Mouse (Mus musculus): ENCODE measurements around the gene Tekt2.

Gene Tekt2

DNA sequence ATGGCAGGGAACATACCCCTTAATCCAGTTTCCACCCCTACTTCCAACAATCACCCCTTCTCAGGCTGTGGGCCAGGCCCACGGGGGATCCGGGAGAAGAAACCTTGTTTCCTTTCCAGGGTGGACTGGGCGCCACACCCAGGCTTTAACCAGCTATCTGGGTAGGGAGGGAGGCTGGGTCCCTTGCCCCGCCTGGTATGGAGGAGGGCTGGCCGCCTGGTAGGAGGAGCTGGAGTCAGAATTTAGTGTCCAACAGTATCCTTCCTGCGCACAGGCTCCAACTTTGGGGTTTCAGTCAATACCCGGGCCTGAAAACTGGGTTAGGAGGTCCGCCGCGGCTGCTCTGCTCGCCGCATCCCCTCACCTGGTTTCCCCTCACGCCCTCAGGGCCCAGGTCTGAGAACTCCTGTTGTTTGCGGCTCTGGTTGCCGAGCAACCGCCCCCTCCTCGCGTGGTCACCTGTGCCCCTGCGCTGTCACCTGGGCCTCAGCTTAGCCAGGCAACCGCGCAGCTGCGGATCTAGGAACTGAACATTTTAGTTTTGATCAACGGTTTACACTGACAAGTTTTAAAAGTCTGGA is at the start of gene Tekt2:
TSS of gene Tekt2 (minus strand) at position 408 of the 581 bp plus-strand sequence.
- no peak for DNase-seq (ENCODE audit: low read depth in 2 of 2, low spot score in 2 of 2)

GRCm38 (mm10) chr4:126371497-126371896 is 46.0 kb upstream of the Tekt2 start:
- no peak for DNase-seq (ENCODE audit: low read depth in 2 of 2, low spot score in 2 of 2)

DNA sequence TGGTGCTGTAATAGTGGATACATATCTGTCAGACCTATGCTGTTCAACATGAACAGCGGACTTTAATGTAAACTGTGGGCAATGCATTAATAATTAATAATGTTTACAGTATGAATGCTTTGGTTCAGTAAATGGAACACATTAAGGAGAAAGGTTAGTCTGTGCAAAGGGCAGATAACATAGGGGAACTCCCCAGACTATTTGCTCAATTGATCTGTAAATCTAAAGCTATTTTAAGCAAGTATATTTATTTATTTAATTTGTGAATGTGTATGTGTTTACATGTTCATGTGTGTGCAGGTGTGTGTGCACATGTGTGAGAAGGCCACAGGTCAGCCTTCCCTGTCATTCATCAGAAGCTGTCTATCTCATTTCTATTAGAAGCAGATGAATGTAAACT is 34.6 kb upstream of the Tekt2 start:
- no peak for DNase-seq (ENCODE audit: low read depth in 2 of 2, low spot score in 2 of 2)

DNA sequence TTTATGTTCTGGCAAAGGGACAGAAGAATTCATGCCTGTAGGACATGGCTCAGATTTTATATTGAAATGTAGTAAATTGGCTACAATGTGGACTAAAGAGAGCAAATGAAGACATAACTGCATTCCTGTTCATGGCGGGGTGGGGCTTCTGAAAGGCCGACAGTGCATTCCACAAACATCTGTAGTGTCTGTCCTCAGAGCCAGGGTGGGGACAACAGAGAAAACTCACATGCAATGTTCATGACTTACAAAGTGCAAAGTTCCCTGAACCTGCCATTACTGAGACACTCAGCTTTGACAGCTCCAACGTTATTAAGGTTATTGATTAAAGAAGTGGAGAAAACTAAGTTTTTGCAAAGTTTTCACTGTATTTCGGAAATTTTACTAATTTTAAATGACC is 18.0 kb upstream of the Tekt2 start:
- DNase-seq (ENCODE audit: low read depth in 2 of 2, low spot score in 2 of 2): no peak

GRCm38 (mm10) chr4:126339461-126339860 is 14.0 kb upstream of the Tekt2 start:
- no peak for DNase-seq (ENCODE audit: low read depth in 2 of 2, low spot score in 2 of 2)

DNA sequence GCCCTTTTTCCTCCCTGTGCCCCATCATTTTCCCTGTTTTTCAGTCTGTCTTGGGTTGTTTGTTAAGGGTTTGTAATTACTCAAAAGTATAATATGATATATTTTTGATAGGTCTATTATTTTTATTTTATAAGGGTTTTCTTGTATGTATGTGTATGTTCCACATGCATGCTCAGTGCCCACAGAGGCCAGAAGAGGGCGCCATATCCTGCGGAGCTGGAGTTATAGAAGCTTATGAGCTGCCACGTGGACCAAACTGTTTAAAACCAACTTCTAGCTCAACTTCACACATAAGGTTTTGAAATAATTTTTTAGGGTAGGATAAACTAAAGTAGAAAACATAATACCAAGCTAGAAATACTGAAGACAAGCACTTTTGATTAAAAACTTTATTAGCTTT is 6.9 kb upstream of the Tekt2 start:
- DNase-seq (ENCODE audit: low read depth in 2 of 2, low spot score in 2 of 2): no peak

- DNase-seq (ENCODE audit: low read depth in 2 of 2, low spot score in 2 of 2): no peak
These were observed 6.3 kb upstream of the Tekt2 start for GRCm38 (mm10) chr4:126331751-126332150.

- DNase-seq (ENCODE audit: low read depth in 2 of 2, low spot score in 2 of 2): no peak
These were observed 4.8 kb upstream of the Tekt2 start for GRCm38 (mm10) chr4:126330295-126330694.

DNA sequence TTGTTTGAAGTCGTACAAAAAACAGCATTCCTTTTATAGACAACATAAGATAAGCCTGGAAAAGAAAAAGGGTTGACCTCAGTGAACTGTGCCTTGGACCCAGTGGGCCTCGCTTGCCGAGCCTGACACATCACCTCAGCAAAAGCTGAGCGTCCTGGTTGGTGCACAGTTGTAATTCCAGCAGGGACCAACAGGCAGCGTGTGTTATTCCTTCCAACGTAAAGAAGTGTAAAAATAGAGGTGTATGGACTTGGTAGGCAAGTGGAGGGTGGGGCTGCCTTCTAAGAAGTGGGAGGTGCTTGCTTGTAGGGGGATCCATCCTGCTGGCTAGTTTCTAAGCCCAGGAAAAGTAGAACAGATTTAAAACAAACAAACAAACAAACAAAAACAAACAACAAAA is 548 bp upstream of the Tekt2 start:
- DNase-seq (ENCODE audit: low read depth in 2 of 2, low spot score in 2 of 2): no peak

DNA sequence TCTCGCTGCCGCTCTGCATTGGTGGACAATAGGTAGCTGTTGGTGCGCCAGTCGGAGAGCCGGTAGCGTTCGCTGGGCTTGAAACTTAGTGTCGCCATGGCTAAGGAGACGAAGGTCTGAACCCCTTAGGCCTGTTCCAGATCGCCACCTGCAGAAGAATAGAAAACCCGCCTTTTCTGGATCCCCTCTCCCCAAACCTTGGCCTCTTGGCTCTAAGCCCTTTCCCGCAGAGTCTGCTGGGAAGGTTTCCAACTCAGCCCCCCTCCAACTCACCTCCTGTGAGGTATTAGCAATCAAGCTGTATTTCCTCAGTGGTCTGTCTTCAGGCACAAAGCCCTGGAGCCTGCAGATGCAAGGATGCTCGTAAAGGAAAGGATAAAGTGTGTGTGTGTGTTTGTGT is 627 bp downstream of the Tekt2 start:
- no peak for DNase-seq (ENCODE audit: low read depth in 2 of 2, low spot score in 2 of 2)

DNA sequence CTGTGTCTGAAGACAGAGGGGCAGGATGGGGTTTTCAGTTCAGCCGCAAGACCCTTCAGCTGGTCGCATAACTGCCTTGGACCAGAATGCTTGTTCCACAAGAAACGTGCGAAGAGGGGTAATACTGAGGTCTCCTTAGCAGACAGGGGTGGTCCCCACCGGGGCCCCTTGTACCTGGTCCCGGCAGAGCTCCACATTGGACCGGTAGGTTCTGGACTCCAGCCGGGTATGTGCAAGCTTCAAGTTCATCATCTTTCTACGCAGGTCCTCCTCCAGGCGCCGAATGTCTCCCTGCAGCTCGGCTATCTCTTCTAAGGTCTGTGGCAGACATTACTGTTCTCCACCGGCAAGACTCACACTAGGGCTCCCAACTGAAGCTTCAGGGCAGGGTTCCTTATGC is 2.8 kb downstream of the Tekt2 start:
- no peak for DNase-seq (ENCODE audit: low read depth in 2 of 2, low spot score in 2 of 2)

DNA sequence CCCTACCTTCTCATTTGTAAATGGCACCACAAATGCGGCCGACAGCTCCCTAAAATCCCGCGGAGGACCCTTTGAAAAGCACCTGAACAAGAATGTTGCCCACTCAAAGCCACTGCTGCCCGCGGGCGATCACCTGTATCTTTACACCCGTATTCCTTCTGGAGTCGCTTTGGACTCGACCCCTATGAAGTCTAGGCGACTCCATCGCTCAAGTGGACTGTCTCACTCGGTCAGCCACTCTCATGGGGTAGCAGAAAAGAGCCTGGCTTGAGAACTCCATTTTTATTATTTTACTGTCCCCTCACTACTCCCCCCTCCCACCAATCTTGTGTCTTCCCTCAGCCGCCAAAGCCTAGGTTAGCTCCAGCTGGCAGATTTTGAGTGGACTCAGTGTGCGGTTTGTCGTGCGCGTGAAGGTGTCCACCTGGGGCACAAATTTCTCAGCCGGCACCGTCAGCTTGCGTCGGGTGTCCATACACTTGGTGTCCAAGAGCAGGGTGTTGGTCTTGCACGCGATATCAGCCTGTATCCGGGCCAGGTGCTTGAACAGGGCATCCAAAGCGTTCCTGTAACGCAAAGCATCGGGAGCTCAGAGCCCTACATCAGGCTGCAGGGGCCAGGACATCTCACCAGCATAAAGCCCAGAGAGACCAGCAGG is 3.5 kb downstream of the Tekt2 start:
- no peak for DNase-seq (ENCODE audit: low read depth in 2 of 2, low spot score in 2 of 2)

DNA sequence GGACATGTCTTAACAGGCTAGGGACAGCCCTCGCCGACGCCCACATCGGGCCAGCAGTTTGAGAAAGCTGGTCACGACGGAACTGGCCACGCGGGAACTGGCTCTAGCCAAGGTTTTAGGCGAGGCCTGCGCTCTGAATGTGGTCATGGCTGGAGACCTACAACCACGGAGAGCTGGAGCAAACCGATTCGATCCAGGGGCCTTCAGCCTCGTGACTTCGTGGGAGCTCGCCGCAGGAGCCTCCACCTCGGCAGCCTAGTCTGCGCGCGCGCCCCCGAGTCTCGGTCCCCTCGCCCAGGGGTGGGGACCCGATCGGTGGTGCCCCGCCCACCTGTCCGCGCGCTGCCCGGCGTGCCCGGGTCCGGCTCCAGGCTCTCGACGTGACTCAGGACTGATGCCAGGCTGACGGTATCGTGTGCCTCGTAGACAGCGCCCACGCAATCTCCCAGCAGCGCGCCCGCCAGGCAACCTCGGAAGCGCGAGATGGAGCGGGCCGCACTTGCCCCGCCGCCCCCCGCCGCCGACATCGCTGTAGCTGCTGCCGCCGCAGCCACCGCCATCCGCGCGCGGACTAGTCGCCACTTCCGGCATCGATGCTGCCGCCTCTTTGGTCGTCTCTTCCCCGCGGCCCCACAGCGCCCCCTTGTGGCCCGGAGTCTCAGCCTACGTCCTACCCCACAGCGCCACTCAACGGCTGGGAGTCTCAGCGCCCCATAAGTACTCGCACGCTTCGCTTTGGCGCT is 4.2 kb downstream of the Tekt2 start, which contains the start of gene Adprhl2:
TSS of gene Adprhl2 (minus strand) at position 593 of the 743 bp plus-strand sequence.
- peak; percentile 100 for DNase-seq (ENCODE audit: low read depth in 2 of 2, low spot score in 2 of 2)

GRCm38 (mm10) chr4:126319806-126320205 is 5.7 kb downstream of the Tekt2 start:
- DNase-seq (ENCODE audit: low read depth in 2 of 2, low spot score in 2 of 2): no peak

- DNase-seq (ENCODE audit: low read depth in 2 of 2, low spot score in 2 of 2): no peak
These were observed 8.9 kb downstream of the Tekt2 start for GRCm38 (mm10) chr4:126316443-126317040.

DNA sequence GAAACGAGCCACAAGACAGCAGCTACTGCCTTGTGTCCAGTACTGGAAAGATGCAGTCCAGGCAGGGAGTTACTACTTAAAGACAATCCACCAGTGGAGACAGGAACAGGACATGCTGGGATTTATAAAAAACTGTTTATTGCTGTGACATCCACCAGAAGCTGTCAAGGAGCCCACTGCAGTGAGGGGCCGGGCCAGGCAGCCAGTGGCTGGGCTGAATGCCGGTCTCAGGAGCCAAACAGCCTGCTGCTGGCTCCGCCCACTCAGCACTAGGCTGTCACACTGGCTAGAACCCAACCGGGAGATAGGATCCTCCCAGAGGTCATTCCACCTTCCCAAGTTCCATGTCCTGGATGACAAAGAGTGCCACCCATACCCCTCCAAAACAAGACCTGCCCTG is 9.6 kb downstream of the Tekt2 start:
- DNase-seq (ENCODE audit: low read depth in 2 of 2, low spot score in 2 of 2): no peak

GRCm38 (mm10) chr4:126314393-126314792 is 11.1 kb downstream of the Tekt2 start:
- DNase-seq (ENCODE audit: low read depth in 2 of 2, low spot score in 2 of 2): no peak

- DNase-seq (ENCODE audit: low read depth in 2 of 2, low spot score in 2 of 2): no peak
These were observed 12.3 kb downstream of the Tekt2 start for GRCm38 (mm10) chr4:126313202-126313601.

DNA sequence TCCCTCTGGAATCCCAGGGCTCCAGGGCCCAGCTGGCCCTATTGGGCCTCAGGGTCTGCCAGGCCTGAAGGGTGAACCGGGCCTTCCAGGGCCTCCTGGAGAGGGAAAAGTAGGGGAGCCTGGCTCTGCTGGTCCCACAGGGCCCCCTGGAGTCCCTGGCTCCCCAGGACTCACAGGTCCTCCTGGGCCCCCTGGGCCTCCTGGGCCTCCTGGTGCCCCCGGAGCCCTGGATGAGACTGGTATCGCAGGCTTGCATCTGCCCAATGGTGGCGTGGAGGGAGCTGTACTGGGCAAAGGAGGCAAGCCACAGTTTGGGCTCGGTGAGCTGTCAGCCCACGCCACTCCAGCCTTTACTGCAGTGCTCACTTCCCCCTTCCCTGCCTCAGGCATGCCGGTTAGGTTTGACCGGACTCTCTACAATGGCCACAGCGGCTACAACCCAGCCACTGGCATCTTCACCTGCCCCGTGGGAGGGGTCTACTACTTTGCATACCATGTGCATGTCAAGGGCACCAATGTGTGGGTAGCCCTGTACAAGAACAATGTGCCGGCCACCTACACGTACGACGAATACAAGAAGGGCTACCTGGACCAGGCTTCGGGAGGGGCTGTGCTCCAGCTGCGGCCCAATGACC is 13.8 kb downstream of the Tekt2 start:
- no peak for DNase-seq (ENCODE audit: low read depth in 2 of 2, low spot score in 2 of 2)

- no peak for DNase-seq (ENCODE audit: low read depth in 2 of 2, low spot score in 2 of 2)
These were observed 15.1 kb downstream of the Tekt2 start for GRCm38 (mm10) chr4:126310344-126310743.

DNA sequence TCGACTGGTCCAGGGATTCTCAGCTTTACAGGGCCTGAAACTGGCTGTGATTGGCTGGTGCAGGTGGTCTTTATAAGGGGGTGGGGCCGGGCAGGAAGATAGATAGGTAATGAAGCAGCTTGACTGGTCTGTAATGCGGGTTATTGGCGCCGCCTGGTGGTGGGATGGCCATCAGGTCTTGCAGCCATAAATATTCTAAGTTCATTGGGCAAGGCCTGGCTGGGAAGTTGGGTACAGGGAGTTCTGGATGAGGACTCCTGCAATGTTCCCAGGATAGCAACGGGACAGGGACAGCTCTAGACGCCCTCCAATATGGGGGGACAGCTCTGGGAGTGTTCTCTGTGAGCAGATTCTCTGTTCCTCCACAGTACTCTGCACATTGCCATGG is 15.6 kb downstream of the Tekt2 start:
- peak; percentile 70 to 78 for DNase-seq (ENCODE audit: low read depth in 2 of 2, low spot score in 2 of 2)

Measured in CD8-positive naive resting alpha-beta T cell, adult 2 months (primary cell).